Mouse (Mus musculus): ENCODE data around the gene Paics.
A peak's percentile ranks its signal among the peaks of the same experiment; 100 is the strongest.
"Not testable (repeated sequence)": the region's sequence is repeated elsewhere in the genome, so short reads cannot be mapped to it uniquely, and the experiment has no call there.

Gene Paics

DNA sequence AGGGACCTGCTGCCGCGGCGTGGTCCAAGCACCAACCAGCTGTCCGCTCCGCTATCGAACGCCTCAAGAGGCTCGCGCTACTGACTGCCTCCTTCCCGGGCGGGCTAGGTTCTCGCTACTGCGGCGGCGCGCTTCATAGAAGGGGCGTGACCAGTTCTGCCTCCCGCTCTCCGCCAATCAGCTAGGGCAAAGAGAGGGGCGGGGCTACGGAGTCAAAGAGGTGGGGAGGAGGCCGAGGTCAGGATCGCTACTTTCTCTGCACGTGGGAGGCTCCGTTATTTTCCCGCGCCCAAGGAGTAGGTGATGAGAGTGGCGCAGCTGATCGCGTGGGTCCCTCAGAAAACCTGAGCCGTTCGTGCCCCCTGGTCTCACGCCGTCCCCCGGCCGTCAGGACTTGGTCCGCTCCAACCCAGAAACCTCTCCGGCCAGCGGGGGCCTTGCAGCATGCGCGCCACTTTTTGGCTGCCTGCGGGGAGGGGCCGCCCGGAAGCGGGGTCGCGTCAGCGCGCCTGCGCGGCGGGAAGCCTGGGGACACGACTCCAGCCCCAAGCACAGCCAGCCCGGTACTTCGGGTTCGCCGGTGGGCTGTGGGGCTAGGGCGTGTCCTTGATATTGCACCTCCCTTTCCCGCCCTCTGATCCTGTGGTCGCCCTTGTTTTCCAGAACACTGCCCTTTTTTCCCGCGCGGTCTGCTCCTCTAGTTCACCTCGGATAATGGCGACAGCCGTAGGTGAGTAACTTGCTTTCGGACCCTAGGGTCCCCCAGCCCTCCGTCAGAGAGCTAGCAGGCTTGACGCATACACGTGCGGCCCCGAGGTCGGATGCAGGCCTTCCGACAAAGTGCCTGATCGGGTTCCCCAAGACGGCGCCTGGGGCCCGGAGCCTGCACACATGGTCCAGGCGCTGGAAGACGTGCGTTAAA is at the start of gene Paics, which contains the start of gene Ppat:
TSS of gene Paics (plus strand) at position 202 of the 922 bp plus-strand sequence.
TSS of gene Ppat (minus strand) at position 473 of the 922 bp plus-strand sequence.
- peak; percentile 100 for DNase-seq (ENCODE audit: low spot score)

DNA sequence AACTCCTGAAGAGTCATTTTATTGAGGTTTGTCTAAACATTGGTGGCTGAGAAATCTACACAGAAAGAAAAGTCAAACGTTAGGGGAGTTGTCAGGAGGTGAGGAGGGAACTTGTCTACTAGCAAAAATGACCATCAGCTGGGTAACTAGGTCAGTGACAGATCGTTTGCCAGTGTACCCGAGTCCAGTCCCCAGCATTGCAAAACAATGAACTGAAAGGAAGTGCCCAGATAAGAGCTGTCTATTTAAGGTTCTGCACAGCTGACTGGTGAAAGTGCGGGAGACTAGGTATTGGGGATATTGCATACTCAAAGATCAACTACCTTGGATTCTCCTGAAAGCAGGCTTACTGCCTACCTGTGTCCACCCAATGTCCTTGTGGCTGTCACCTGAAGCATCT is 49.0 kb upstream of the Paics start:
- no peak for DNase-seq (ENCODE audit: low spot score)

DNA sequence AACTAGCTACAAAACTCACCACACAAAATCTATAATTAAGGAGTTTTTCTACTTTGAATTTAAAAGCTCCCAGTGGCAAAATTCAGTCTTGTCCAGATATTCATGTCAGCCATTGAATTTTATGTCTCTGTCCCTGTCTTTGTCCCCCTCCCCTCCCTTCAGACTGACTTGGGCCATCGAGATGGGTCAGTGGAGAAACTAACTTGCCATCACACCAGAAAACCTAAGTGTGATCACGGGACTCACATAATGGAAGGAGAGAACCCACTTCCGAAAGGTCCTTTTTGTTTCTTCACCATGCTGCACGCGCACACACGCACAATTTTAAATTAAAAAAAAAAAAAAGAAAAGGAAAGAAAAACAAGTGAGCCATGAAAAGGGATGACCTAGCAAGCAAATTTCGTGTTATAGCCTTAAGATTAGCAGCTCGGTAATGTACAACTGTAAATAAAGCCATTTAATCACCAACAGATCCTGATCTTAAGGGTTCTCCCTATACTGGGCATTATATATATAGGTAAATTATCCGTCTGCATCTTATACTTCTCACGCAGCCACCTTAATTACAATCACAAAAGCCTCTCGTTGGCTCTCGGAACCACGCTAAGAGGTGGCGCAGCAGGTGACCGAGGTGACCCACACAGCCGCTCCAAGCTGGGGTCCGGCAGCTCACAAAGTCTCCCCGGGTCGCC is 46.2 kb upstream of the Paics start:
- no peak for DNase-seq (ENCODE audit: low spot score)

DNA sequence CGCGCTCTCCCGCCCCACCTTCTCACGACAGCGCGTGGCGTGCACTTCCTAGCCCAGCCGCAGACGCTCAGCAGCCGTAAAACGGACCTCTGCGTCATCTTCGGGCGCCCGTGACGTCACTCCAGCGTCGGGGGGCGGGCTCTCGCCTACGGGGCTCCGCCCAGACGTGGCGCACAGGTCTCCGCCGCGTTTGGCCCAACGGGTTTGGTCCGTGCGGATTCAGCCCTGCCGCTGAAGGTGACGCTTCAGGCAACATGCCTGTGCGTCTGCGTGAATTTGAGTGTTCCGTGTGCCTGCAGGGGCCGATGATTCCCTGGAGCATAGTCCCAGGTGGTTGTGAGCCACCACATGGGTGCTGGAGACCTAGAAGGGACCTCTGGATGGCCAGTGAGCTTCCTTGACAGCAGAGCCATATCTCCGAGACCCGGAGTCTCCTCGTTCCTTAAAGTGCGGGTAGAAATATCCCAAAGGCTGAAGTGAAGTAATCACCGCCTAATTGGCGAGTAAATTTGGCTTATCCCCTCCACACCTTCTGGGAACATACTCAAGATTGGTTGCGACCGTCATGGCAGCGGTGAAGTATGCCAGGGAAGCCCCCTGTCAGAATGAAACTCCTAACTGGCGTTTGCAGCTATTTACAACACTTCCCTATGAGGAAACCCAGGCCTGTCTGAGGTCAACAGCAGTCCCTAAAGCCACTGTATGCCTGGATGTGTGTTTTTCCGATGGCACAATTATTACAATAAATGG is 45.5 kb upstream of the Paics start, which contains the start of gene Aasdh:
TSS of gene Aasdh (minus strand) at position 110 of the 750 bp plus-strand sequence.
- peak; percentile 97 for DNase-seq (ENCODE audit: low spot score)

DNA sequence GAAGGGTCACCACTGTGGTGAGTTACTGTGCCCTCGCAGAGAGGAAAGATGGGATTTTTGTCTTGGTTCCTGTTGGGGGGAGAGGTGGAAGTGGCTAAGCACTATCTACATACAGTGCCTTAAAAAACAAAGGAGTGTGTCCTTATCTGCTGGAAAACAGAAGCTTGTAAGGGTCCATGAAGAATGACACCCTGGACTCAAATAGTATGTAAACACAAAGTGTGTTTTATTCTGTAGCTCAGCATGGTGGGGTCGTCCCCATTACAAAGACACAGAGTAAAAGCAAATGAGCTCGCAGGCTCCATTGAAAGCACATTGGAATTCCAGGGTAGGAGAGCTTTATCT is 45.0 kb upstream of the Paics start:
- DNase-seq (ENCODE audit: low spot score): no peak

DNA sequence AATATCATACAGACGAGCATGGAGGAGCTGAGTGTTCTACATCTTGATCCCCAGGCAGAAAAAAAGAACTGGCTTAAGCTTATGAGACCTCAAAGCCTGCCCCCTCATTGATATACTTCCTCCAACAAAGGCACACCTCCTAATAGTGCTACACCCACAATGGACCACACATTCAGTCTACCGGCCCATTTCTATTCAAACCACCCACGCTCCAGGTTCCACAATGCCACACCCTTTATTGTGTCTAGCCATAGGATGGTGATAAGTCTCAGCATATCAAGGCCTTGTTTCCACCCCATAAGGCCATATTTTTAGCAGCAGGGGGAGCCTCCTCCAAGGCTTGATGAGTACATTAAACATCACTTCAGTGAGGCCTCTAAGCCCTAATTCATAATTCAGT is 40.3 kb upstream of the Paics start:
- no peak for DNase-seq (ENCODE audit: low spot score)

DNA sequence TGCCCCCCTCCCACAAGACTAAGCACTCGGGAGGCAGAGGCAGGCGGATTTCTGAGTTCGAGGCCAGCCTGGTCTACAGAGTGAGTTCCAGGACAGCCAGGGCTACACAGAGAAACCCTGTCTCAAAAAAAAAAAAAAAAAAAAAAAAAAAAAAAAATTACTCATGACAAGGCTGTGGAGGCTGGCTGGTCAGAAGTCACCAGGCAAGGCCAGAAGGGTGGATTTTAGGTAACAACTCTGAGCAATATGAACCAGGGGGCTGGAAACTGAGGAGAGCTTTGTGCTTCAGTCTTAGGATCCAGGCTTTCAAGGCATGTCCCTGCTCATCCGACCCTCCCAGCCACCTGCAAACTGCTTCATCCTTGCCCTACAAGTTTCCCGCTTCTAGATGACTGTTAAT is 38.6 kb upstream of the Paics start:
- not testable (repeated sequence) for DNase-seq (ENCODE audit: low spot score)

DNA sequence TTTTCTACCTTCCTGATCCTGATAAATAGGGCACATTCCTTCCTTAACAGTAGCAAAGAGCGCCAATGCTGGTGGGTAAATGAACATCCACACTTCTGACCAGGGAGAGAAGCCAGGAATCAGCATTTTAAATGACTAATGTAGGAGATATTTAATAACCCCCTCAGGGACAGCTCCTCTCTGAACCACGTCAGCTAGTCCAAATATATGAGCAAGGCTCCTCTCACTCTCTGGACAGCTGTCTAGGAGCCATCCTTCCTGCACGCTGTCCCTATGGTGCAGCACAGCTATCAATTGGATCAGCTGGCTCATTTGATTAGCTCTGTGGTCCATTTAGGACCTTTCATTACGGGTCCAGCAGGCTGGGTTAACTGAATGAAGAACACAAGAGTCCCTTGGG is 28.3 kb upstream of the Paics start:
- no peak for DNase-seq (ENCODE audit: low spot score)

DNA sequence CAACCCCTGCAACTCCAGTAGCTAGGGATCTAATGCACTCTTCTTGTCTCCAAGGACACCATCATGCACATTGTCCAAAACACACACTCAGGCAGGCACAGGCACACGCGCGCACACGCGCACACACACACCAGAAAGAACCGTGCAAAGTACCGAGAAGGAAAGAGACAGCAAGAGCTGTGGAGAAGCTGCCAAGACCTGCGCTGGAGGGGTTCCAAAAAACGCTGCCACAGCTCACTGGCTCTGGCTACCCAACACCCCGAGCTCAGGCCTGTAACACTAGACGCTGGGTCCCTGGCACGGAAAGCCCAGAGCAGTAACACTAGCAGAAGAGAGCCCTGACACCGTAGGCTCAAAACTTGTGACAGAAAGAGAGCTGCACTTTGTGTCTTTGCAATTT is 27.7 kb upstream of the Paics start:
- DNase-seq (ENCODE audit: low spot score): peak; percentile 81

DNA sequence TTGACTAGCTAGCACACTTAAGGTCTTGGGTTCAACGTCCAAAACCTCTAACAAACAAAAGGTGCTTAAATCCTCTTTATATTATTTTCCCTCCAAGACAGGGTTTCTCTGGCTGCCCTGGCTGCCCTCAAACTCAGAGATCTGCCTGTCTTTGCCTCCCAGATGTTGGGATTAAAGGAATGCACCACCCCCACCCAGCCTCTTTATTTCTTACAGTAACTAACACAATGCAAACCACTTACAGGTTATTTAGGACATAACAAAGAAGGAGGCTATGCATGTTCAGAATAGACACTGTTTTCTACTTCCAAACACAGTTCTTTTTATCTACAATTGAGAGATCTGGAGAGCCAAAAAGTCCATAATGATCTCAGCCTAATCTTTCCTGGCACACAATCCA is 26.8 kb upstream of the Paics start:
- DNase-seq (ENCODE audit: low spot score): no peak

DNA sequence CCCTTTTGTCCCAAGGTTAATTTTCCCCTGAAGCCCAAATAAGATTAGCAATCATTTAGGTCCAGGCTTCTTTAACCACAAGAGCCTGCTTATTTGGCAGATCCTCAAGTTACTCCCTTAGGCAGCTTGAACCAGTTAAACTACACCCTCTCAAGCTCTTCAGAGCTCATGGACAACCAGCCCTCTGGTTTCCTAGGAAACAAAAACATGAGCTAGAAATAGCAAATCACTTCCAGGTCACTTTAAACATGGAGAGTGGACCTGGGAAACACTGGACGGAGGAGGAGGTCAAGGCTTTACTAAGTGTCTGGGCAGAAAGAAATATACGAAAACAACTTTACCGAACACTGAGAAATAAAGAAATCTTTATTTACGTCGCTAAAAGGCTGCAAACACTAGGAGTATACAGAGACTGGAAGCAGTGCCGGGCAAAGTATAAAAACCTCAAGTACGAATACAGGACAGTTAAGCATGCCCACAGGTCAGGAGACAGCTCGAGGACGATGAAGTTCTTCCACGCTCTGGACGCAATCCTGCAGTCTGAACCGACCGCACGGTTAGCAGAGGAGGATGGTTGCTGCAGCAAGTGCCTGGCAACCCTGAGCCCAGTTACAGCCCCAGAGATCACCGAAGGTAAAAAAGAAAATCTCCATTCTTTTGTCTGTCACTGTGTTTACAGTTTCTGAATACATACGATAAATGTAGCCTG is 22.8 kb upstream of the Paics start:
- DNase-seq (ENCODE audit: low spot score): peak; percentile 96

DNA sequence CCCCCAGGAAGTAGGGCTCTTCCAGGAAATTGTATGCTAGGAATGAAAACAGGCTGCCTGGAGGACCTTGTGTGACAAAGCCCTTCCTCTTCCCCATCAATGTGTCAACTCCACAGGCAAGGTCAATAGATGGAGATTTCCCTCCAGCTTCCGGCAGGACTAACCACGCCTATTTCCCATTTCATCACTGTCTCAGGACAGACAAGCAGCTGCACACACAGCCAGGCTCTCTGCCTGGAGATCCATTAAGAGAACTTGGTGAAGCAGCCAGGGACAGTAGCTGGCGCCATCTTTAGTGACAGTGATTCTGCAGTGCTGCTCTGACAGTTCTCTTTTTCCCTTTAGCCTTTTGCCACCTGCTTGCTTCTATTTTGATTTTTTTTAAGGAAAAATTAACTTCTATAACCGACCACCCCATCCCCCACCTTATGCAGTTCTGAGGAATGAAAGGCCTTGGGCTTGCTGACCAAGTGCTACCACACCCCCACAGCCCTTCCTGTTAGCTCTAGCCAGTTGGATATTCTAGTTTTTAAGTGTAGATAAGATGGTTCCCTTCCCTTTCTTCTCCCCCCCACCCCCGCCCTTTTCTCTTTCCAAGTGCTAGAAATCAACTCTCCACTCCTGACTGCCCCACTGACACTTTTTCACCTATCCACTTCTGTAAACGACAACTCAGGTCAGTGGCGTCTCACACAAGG is 21.8 kb upstream of the Paics start:
- peak; percentile 72 for DNase-seq (ENCODE audit: low spot score)

DNA sequence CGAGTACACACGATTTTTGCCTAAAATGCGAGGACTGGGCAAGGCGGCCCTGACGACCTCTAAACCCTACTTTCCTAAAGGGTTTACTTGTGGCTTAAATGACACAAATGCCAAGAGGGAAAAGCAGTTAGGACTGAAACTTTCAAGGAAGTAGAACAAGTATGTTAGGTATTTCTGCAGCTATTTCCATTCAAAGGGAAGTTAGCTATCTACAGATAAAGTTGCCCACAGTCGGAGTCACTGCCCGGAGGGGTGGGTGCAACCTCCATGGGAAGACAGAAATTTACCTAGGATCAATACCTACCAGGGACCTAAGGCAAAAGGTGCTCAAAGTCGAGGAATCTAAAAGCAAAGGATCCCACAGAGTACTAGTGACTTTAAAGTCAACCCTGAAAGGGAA is 11.4 kb upstream of the Paics start:
- DNase-seq (ENCODE audit: low spot score): no peak

DNA sequence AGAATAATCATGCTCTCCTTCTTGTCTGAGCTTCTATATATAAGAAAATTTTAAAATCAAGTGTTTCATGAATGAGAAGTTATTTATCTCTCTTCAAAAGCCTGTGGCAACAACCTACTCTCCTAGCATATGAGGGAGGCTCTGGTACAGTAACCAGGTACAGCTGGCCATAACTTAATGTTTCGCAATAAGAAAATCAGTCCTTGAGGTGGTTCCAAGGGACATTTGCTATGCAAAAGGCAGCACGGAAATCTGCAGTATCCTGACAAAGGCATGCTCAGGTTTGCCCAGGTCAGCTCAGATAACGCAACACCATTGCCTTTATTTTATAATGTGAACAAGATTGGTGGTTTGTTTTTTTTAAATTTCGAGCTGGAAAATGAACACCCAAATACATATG is 9.1 kb upstream of the Paics start:
- DNase-seq (ENCODE audit: low spot score): no peak

DNA sequence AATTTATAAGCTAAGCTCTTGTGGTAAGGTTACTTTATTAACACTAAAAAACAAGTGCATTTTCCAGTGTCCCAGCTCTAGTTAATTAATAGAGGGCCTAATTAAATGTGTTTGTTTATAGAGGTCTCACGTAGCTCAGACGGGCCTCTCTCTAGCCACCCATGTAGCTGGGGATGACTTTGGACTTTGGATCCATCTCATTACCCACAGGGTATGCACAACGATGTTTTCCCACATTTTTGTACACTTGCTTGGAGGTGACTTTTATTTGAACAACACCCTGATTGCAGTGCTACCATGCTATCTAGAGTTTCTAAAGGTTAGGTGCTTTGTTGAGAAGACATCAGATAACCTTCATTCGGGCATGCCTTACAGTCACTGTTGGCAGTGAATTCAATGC is 8.6 kb upstream of the Paics start:
- DNase-seq (ENCODE audit: low spot score): no peak

DNA sequence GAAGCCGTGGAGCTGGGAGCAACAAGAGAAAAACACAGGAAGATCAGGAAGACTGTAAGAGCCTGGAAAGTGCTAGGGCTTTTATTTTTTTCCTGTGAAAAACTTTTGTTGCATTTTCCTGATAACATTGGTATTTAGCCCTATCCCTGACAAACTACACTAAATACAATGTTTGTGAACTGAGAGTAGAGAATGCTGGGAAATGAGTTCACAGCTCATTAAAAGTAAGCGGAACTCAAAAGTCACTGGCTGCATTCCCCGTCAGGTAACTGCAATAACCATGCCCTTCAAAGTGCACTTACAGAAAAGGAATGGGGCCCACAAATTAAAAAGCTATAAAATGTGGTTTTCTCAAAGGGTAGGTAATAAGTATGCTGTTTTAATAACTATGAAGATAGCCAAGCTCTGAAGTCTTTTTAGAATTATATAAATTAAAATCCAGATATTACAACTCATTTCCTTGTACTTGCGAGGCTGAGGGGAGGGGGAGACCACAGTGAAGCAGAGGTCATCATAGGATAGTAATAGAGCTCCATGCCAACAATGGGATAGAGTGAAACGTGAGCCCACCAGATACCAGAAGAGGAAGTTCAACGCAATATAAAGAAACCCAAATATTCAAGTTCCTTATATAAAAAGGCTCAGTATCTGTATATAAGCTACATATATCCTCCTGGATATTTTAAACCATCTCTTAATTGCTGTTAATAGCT is 6.0 kb upstream of the Paics start:
- DNase-seq (ENCODE audit: low spot score): no peak

DNA sequence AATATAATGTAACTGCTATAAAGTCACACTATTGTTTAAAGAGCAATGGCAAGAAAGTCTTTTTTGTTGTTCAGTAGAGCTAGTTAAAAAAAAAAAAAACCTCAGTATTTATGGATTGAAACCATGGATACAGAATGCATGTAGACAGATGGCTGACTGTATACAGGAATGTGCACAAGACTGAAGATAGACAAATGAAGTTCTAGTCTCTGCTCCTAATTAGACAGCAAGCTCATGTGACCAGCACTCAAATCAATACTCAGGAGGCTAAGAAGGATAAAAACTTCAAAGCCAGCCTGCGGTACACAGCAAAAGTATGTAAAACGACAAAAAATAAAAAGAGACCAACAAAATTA is 5.5 kb upstream of the Paics start:
- no peak for DNase-seq (ENCODE audit: low spot score)

DNA sequence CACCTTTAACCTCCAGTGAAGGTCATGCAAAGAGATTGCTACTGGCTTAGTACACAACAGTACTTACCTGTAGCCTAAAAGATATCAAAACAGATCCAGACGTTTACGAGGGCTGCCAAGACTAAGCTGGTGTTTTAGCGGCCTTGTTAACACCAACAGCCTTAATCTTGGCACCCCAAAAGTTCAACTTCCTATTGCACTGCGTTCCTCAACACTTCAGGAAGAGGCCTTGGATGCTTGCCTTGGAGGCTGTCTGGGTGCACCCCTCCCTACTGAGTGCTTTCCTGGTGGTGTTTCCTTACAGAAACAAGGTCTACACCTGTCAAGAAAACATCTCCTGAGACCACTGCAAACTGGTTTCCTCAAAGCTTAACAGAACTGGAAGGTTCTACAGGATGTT is 4.0 kb upstream of the Paics start:
- DNase-seq (ENCODE audit: low spot score): no peak

DNA sequence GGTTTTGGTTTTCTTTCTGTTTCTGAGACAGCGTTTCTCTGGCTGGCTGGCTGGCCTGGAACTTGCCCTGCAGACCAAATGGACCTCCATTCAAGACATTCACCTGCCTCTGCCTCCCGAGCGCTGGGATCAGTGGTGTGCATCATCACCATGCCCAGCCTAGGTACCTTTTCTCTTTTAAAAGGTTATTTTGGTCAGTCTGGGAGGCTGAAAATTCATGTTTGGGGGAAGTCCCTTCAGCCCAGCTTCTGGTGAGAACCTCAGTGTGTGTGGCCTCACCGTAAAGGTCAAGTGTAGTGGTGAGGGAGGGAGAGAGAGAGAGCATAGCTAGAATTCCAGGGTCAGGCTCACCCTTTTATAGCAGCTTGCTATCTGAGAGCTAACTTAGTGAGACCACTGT is 3.3 kb upstream of the Paics start:
- DNase-seq (ENCODE audit: low spot score): no peak

DNA sequence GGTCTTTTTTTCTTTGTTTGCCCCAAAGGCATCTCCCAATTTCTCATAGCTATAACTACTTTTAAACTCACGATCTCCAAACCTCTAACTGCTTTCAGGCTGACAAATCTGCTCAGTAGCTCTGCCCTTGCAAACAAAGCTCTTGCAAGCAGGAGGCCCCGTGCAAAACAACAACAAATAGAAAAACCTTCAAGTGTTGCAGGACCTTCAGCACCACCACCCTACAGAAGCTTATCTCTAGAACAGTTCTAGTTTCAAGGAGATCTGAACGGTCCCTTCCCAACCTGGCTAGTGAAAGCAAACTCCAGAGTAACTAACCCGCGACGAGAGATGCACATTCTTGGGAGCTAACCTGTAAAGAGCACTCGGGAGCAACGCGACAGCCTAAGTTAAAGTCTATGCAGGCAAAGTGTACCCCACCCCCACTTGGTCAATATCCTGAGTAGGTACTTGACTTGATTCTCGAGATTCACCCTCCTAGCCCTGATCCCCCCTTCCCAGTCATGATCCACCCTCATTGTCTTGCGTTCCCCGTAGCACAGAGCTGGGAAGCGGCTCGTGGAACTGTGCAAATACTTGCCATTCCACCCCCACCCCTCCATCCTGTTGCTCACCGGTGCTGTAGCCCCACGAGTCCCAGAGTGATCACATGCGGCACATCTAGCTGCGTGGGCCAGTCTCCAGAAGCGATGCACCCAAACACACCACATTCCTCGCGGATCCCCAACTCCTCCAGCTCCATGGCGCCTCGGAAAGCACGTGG is 583 bp upstream of the Paics start:
- peak; percentile 56 for DNase-seq (ENCODE audit: low spot score)

All from adipocyte (in vitro differentiated cells).